Mouse (Mus musculus): ENCODE data around the gene Sfr1. TPM values are rescaled to one million over a fixed set of nuclear protein-coding genes. Genes with fewer than 3 reads are reported as not detected.

The Sfr1 gene
- polyA plus RNA-seq, 1 experiment from 2014 or later: 165 TPM

DNA sequence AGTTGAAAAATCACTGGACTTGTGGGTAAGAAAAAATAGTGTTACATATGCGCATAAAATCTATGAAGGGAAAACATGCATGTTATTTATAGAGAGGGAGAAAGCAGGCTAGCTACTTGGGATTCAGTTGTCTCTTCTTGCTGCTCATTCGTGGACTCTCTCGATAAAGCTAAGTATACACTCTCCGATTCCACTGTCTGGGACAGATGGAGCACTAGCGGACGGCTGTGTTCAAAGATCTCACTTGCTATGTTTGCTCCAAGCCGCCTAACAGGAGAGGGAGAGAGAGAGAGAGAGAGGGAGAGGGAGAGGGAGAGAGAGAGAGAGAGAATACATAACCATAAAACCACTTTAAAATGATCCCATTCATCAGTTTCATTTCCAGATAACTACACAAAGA, 48.7 kb downstream of the Sfr1 start:
- no peak overlapping the region for H3K27ac ChIP-seq (ENCODE audit: low read depth, low read length)
- no peaks in the 10 kb centered on the region for H3K36me3 ChIP-seq (ENCODE audit: control insufficient read depth, insufficient read depth, low read length)
- no peak for ATAC-seq (ENCODE audit: low read depth)
- no peaks in the 10 kb centered on the region for H3K4me1 ChIP-seq (ENCODE audit: control insufficient read depth, insufficient read depth, low read length)
- H3K9me3 ChIP-seq (ENCODE audit: control insufficient read depth, low read length): no peaks in the 10 kb centered on the region
- no peak overlapping the region for H3K4me2 ChIP-seq (ENCODE audit: low read depth, low read length)
- no peaks in the 10 kb centered on the region for H3K27me3 ChIP-seq (ENCODE audit: control insufficient read depth, insufficient read depth, low read length)
- WGBS: 87% methylated on average over 7 of the region's 7 CpGs
- no peak overlapping the region for H3K9ac ChIP-seq (replicated peaks; ENCODE audit: low read depth, low read length)
- H3K4me3 ChIP-seq (ENCODE audit: low read depth, low read length): no peak overlapping the region

DNA sequence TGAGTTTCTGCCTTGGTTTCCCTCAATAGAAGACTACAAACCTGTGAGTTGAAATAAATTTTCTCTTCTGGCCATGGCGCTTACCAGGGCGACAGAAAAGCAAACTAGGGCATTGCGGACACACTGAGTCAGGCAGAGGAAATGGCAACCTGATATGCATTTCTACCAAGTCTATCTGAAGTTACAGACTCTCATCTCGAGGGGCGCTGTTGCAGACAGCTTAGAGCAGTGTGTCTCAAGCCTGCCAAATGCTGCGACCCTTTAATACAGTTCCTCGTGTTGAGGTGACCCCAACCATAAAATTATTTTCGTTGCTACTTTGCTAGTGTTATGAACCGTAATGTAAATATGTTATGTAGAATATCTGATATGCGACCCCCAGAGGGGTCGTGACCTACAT, 49.5 kb downstream of the Sfr1 start:
- no peak overlapping the region for H3K4me2 ChIP-seq (ENCODE audit: low read depth, low read length)
- no peak overlapping the region for H3K4me3 ChIP-seq (ENCODE audit: low read depth, low read length)
- no peaks in the 10 kb centered on the region for H3K4me1 ChIP-seq (ENCODE audit: control insufficient read depth, insufficient read depth, low read length)
- no peak for ATAC-seq (ENCODE audit: low read depth)
- H3K27ac ChIP-seq (ENCODE audit: low read depth, low read length): no peak overlapping the region
- no peaks in the 10 kb centered on the region for H3K9me3 ChIP-seq (ENCODE audit: control insufficient read depth, low read length)
- 80% methylated on average over 11 of the region's 11 CpGs for WGBS
- no peak overlapping the region for H3K9ac ChIP-seq (replicated peaks; ENCODE audit: low read depth, low read length)
- H3K27me3 ChIP-seq (ENCODE audit: control insufficient read depth, insufficient read depth, low read length): no peaks in the 10 kb centered on the region
- no peaks in the 10 kb centered on the region for H3K36me3 ChIP-seq (ENCODE audit: control insufficient read depth, insufficient read depth, low read length)

DNA sequence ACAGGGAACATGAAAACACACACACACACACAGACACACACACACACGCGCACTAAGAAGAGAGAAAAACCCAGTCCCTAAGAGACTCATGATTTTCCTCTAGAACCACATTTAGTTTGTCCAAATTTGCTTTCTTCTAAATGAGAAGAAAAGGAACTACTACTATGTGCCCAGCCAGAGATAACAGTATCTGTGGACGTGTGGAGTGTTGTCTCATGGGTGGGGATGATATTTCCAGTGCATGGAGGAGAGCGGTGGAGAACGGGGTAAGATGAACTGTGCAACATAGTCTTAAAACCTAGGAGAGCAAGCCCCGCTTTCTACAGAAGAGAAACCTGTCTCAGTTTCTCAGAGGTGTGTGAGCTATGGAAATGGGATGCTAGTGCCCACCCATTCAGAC, 52.4 kb downstream of the Sfr1 start:
- 94% methylated on average over 6 of the region's 6 CpGs for WGBS
- H3K4me2 ChIP-seq (ENCODE audit: low read depth, low read length): no peak overlapping the region
- H3K27ac ChIP-seq (ENCODE audit: low read depth, low read length): no peak overlapping the region
- H3K9ac ChIP-seq (replicated peaks; ENCODE audit: low read depth, low read length): no peak overlapping the region
- no peaks in the 10 kb centered on the region for H3K4me1 ChIP-seq (ENCODE audit: control insufficient read depth, insufficient read depth, low read length)
- H3K4me3 ChIP-seq (ENCODE audit: low read depth, low read length): no peak overlapping the region
- no peaks in the 10 kb centered on the region for H3K9me3 ChIP-seq (ENCODE audit: control insufficient read depth, low read length)
- no peaks in the 10 kb centered on the region for H3K36me3 ChIP-seq (ENCODE audit: control insufficient read depth, insufficient read depth, low read length)
- H3K27me3 ChIP-seq (ENCODE audit: control insufficient read depth, insufficient read depth, low read length): no peaks in the 10 kb centered on the region
- ATAC-seq (ENCODE audit: low read depth): no peak

Small RNA genes within 50 kb of the gene (microRNA-seq; reads per million reads assigned to microRNA genes)
- gene Mir8090: not detected

Other genes with a start within 250 kb of the Sfr1 start
- gene Stn1, start 194.2 kb upstream of the Sfr1 start, polyA plus RNA-seq (2014; fragmentation: Nextera tagmentation; extraction: Ambion mirVana): 26.0 and 30.7 TPM in 2 replicates
- 12.0 and 12.5 TPM in 2 replicates for gene Slk, start 152.0 kb upstream of the Sfr1 start, polyA plus RNA-seq (2014; fragmentation: Nextera tagmentation; extraction: Ambion mirVana)
- gene Col17a1, start 39.6 kb upstream of the Sfr1 start, polyA plus RNA-seq (2014; fragmentation: Nextera tagmentation; extraction: Ambion mirVana): 0.37 TPM in 2 replicates
- 134 and 161 TPM in 2 replicates for gene Gsto1, start 123.3 kb downstream of the Sfr1 start, polyA plus RNA-seq (2014; fragmentation: Nextera tagmentation; extraction: Ambion mirVana)
- 1.3 and 2.1 TPM in 2 replicates for gene Gsto2, start 133.9 kb downstream of the Sfr1 start, polyA plus RNA-seq (2014; fragmentation: Nextera tagmentation; extraction: Ambion mirVana)
- 0.24 and 1.7 TPM in 2 replicates for gene Cfap43, start 187.6 kb downstream of the Sfr1 start, polyA plus RNA-seq (2014; fragmentation: Nextera tagmentation; extraction: Ambion mirVana)
- 3.8 and 4.4 TPM in 2 replicates for gene Itprip, start 187.6 kb downstream of the Sfr1 start, polyA plus RNA-seq (2014; fragmentation: Nextera tagmentation; extraction: Ambion mirVana)
- 0.53 and 0.64 TPM in 2 replicates for gene Cfap58, start 206.0 kb downstream of the Sfr1 start, polyA plus RNA-seq (2014; fragmentation: Nextera tagmentation; extraction: Ambion mirVana)